Mouse (Mus musculus) hindbrain, embryonic 11.5 days (tissue): Measurements from ENCODE around the gene Vldlr. TPM values are rescaled to one million over a fixed set of nuclear protein-coding genes. Genes with fewer than 3 reads are reported as not detected.

ENCODE experiments used
- ATAC-seq: fragments of 200-750 bp; cut with Nextera tagmentation; 2 replicates; pipeline ENCODE4 v1.8.0; 2017; ENCODE audit warnings: mild to moderate bottlenecking, moderate TSS enrichment, moderate library complexity; ENCODE audit not compliant: low FRiP score
- DNase-seq: peaks from one replicate; pipeline ENCODE4 v3.0.0-alpha.2; 2015; ENCODE audit warnings: low spot score
- H3K27ac ChIP-seq: fragments of 300-500 bp; sonication (generic); 2 replicates; pipeline ENCODE4 v1.5.1; 2014; ENCODE audit warnings: mild to moderate bottlenecking, low read depth, low read length
- H3K27me3 ChIP-seq: fragments of 300-500 bp; sonication (generic); 2 replicates; pipeline ENCODE4 v1.6.1; 2014; ENCODE audit warnings: mild to moderate bottlenecking, low read length, moderate library complexity, mixed read lengths; ENCODE audit not compliant: control insufficient read depth, insufficient read depth
- H3K36me3 ChIP-seq: fragments of 300-500 bp; sonication (generic); 2 replicates; pipeline ENCODE4 v1.6.1; 2014; ENCODE audit warnings: mild to moderate bottlenecking, low read length, moderate library complexity, mixed read lengths; ENCODE audit not compliant: control insufficient read depth, insufficient read depth
- H3K4me1 ChIP-seq: fragments of 300-500 bp; sonication (generic); replicated peaks from 2 replicates; pipeline ENCODE4 v1.6.1; 2014; ENCODE audit warnings: low read length, mixed read lengths; ENCODE audit not compliant: control insufficient read depth, insufficient read depth
- H3K4me2 ChIP-seq: fragments of 300-500 bp; sonication (generic); replicated peaks from 2 replicates; pipeline ENCODE4 v1.6.1; 2014; ENCODE audit warnings: mild to moderate bottlenecking, low read depth, low read length
- H3K4me3 ChIP-seq: fragments of 300-500 bp; sonication (generic); 2 replicates; pipeline ENCODE4 v1.5.1; 2014; ENCODE audit warnings: low read depth, low read length
- H3K9ac ChIP-seq: fragments of 300-500 bp; sonication (generic); 2 replicates; pipeline ENCODE4 v1.6.1; 2014; ENCODE audit warnings: low read depth, low read length
- H3K9me3 ChIP-seq: fragments of 300-500 bp; sonication (generic); 2 replicates; pipeline ENCODE4 v1.6.1; 2016; ENCODE audit warnings: low read length; ENCODE audit not compliant: control insufficient read depth
- WGBS: fragments of 180-500 bp; shearing (Covaris S2); extraction: QIAGEN DNeasy Blood & Tissue Kit; methylation state at CpG from one replicate; pipeline ENCODE4 v1.1.7; 2014; 5-methylcytosine and 5-hydroxymethylcytosine counted together
- polyA plus RNA-seq: library from polyadenylated mRNA; unstranded; fragments of >200 nt; fragmentation: Nextera tagmentation; extraction: Ambion mirVana; gene quantifications from 2 replicates; pipeline ENCODE4 v1.2.1, GENCODE M21; 2014

Gene Vldlr
- polyA plus RNA-seq, 1 experiment from 2014 or later, result 10.4 TPM

GRCm38 (mm10) chr19:27203711-27204238, 12.5 kb upstream of the Vldlr start:
- H3K9ac ChIP-seq, result no peak overlapping the region
- H3K27ac ChIP-seq, result no peak overlapping the region
- 81% methylated on average over 9 of the region's 9 CpGs for WGBS
- no peaks in the 10 kb centered on the region for H3K27me3 ChIP-seq
- no peaks in the 10 kb centered on the region for H3K9me3 ChIP-seq
- no peak for DNase-seq
- H3K4me3 ChIP-seq, result no peak overlapping the region
- H3K4me2 ChIP-seq, result no peak overlapping the region
- no peak for ATAC-seq
- H3K36me3 ChIP-seq, result no peaks in the 10 kb centered on the region
- H3K4me1 ChIP-seq, result no peaks in the 10 kb centered on the region

GRCm38 (mm10) chr19:27210991-27211390, 5.3 kb upstream of the Vldlr start:
- no peaks in the 10 kb centered on the region for H3K9me3 ChIP-seq
- ATAC-seq (no peak), DNase-seq (no peak)
- H3K36me3 ChIP-seq, result no peaks in the 10 kb centered on the region
- no peak overlapping the region for H3K27ac ChIP-seq
- H3K4me3 ChIP-seq, result no peak overlapping the region
- H3K4me2 ChIP-seq, result no peak overlapping the region
- 58% methylated on average over 2 of the region's 2 CpGs for WGBS
- H3K9ac ChIP-seq, result no peak overlapping the region
- no peaks in the 10 kb centered on the region for H3K4me1 ChIP-seq
- H3K27me3 ChIP-seq, result no peaks in the 10 kb centered on the region

DNA sequence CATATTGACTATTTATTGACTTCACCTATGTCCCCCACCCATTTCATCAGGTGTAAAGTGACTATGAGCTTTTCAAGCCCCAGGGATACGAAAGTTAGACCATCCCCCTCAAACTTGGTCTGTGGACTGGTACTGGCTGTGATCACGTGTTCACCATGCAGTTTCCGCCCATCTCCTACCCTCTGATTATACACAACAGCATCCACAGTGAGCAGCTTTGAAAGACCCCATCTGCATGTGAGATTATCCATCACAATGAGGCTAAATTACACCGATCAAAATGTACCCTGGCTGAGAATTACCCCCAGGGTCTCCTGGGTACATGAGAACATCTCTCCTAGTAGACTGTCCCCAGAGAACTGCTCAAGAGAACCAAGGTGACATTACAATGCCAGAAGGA, 688 bp upstream of the Vldlr start:
- Histone ChIP-seq H3K4me2 (no peak overlapping the region), H3K27ac (no peak overlapping the region), H3K9ac (no peak overlapping the region), H3K4me1 (no peaks in the 10 kb centered on the region), H3K9me3 (no peaks in the 10 kb centered on the region), H3K36me3 (no peaks in the 10 kb centered on the region), H3K27me3 (no peaks in the 10 kb centered on the region), H3K4me3 (no peak overlapping the region)
- ATAC-seq, result no peak
- 71% methylated on average over 4 of the region's 4 CpGs for WGBS
- no peak for DNase-seq

GRCm38 (mm10) chr19:27216767-27217403, 601 bp downstream of the Vldlr start:
- peak; percentile 79 for DNase-seq
- peak overlapping the region; percentile 69 for H3K9ac ChIP-seq
- H3K4me2 ChIP-seq, result peak overlapping the region; percentile 87
- no peaks in the 10 kb centered on the region for H3K4me1 ChIP-seq
- no peaks in the 10 kb centered on the region for H3K9me3 ChIP-seq
- peak; percentile 84 for ATAC-seq
- H3K27ac ChIP-seq, result peak overlapping the region; percentile 78
- WGBS, result under 1% methylated on average over 43 of the region's 62 CpGs
- H3K36me3 ChIP-seq, result no peaks in the 10 kb centered on the region
- H3K4me3 ChIP-seq, result peak overlapping the region; percentile 78
- H3K27me3 ChIP-seq, result no peaks in the 10 kb centered on the region

GRCm38 (mm10) chr19:27217404-27217940, 1.2 kb downstream of the Vldlr start:
- Histone ChIP-seq H3K9ac (peak overlapping the region; percentile 69), H3K27me3 (no peaks in the 10 kb centered on the region), H3K4me3 (peak overlapping the region; percentile 78), H3K4me1 (no peaks in the 10 kb centered on the region), H3K27ac (peak overlapping the region; percentile 78), H3K36me3 (no peaks in the 10 kb centered on the region), H3K4me2 (peak overlapping the region; percentile 87), H3K9me3 (no peaks in the 10 kb centered on the region)
- 0% methylated on average over 36 of the region's 52 CpGs for WGBS
- DNase-seq (peak; percentile 75), ATAC-seq (peak; percentile 71)

DNA sequence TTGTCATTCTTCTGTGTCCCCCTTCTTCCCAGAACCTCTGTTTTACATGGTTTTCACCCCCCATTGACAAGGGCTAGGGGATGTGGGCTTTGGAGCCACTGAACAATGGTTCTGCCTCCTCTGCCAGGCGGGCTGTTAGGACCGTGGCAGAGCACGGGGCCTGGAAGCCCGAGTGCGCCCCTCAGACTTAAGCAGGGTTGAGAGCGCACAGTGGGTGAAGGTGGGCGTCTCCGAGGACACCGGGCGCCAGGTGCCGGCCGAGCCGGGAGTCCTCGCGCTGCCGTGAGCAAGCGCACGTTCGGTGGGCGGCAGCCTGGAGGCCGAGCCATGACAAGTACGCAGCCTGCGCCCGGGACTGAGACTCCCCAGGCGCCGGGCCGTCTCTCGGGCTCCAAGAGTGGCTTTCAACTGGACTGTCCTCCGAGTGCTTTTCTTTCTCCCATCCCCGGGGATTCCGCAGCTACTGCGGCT, 1.7 kb downstream of the Vldlr start:
- H3K9me3 ChIP-seq, result no peaks in the 10 kb centered on the region
- peak; percentile 53 for ATAC-seq
- no peaks in the 10 kb centered on the region for H3K27me3 ChIP-seq
- H3K4me3 ChIP-seq, result peak overlapping the region; percentile 78
- peak; percentile 73 for DNase-seq
- H3K36me3 ChIP-seq, result no peaks in the 10 kb centered on the region
- H3K27ac ChIP-seq, result peak overlapping the region; percentile 78
- H3K4me2 ChIP-seq, result peak overlapping the region; percentile 87
- under 1% methylated on average over 32 of the region's 32 CpGs for WGBS
- peak overlapping the region; percentile 69 for H3K9ac ChIP-seq
- no peaks in the 10 kb centered on the region for H3K4me1 ChIP-seq

DNA sequence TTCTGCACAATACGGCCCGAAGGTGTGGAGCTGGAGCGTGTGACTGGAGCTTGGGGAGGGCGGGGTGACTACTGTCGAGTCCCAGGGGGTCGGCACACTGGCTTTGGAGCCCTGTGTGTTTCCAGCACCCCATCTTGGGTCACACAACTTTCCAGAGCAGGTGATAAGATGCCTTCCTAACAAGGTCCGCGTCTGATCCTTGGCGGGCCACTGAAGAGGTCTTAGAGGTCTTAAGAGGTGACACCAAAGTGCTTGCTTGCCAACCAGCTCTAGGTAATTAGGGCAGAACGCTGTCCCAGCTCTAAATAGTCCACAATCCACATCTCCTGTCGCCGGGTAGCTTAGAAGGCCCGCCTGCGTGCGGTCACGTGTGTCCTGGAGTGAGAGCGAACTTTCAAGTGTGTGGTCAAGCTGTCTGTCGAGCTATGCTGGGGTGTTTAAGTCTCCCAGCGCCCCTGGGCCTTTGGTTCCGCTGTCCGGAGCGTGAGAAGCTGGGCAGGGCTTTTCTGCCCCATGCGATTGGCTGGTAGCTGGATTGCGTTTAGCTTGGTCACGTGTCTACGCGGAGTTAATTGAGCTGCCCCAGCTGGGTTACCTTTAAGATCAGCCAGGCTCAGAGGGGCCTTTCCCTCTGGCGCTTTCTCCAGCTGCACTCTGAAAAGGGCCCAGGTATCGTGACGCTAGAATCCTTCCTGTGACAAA, 2.4 kb downstream of the Vldlr start:
- no peaks in the 10 kb centered on the region for H3K36me3 ChIP-seq
- H3K4me1 ChIP-seq, result no peaks in the 10 kb centered on the region
- H3K9me3 ChIP-seq, result no peaks in the 10 kb centered on the region
- no peak overlapping the region for H3K27ac ChIP-seq
- 1% methylated on average over 30 of the region's 30 CpGs for WGBS
- peak; percentile 72 for ATAC-seq
- peak overlapping the region; percentile 78 for H3K4me3 ChIP-seq
- peak overlapping the region; percentile 87 for H3K4me2 ChIP-seq
- no peaks in the 10 kb centered on the region for H3K27me3 ChIP-seq
- peak; percentile 75 for DNase-seq
- peak overlapping the region; percentile 69 for H3K9ac ChIP-seq

DNA sequence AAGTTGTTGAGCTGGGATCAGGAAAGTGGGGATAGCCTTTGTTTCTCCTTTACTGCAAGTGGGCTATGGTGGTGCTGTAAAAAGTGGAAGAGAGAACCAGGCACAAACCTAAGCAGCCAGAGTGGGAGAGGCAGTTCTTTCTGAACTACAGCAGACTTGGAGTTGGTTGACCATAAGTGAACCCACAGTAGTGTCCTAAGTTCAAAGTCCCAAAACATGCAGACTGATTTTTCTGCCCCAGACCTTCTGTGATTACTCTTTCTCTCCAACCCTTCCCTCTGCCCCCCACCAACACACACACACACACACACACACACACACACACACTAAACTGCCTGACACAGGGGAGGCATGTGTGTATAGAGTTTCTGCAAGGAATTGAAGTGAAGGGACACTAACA, 3.3 kb downstream of the Vldlr start:
- no peaks in the 10 kb centered on the region for H3K4me1 ChIP-seq
- H3K4me3 ChIP-seq, result no peak overlapping the region
- H3K9ac ChIP-seq, result no peak overlapping the region
- no peaks in the 10 kb centered on the region for H3K36me3 ChIP-seq
- peak overlapping the region; percentile 87; the same call in 1 of the 2 replicates for H3K4me2 ChIP-seq
- no peak for ATAC-seq
- H3K9me3 ChIP-seq, result no peaks in the 10 kb centered on the region
- H3K27me3 ChIP-seq, result no peaks in the 10 kb centered on the region
- no peak for DNase-seq
- H3K27ac ChIP-seq, result no peak overlapping the region
